Mouse (Mus musculus) forebrain, embryonic 15.5 days (tissue): ENCODE results near the gene Gdf11. TPM values are rescaled to one million over a fixed set of nuclear protein-coding genes. Genes with fewer than 3 reads are reported as not detected.

ENCODE experiments used
- ATAC-seq: fragments of 200-750 bp; cut with Nextera tagmentation; replicated peaks from 2 replicates; pipeline ENCODE4 v1.8.0; 2017; ENCODE audit warnings: mild to moderate bottlenecking, moderate TSS enrichment, moderate library complexity
- H3K27ac ChIP-seq: fragments of 300-500 bp; sonication (generic); replicated peaks from 2 replicates; pipeline ENCODE4 v1.5.1; 2015; ENCODE audit warnings: mild to moderate bottlenecking, inconsistent platforms
- H3K27me3 ChIP-seq: fragments of 300-500 bp; sonication (generic); 2 replicates; pipeline ENCODE4 v1.6.1; 2015; ENCODE audit warnings: inconsistent platforms
- H3K36me3 ChIP-seq: fragments of 300-500 bp; sonication (generic); 2 replicates; pipeline ENCODE4 v1.6.1; 2015; ENCODE audit warnings: mild to moderate bottlenecking, inconsistent platforms
- H3K4me1 ChIP-seq: fragments of 300-500 bp; sonication (generic); 2 replicates; pipeline ENCODE4 v1.6.1; 2015; ENCODE audit warnings: inconsistent platforms
- H3K4me2 ChIP-seq: fragments of 300-500 bp; sonication (generic); replicated peaks from 2 replicates; pipeline ENCODE4 v1.6.1; 2015; ENCODE audit warnings: mild to moderate bottlenecking, inconsistent platforms
- H3K4me3 ChIP-seq: fragments of 300-500 bp; sonication (generic); 2 replicates; pipeline ENCODE4 v1.5.1; 2015; ENCODE audit warnings: mild to moderate bottlenecking, inconsistent platforms
- H3K9ac ChIP-seq: fragments of 300-500 bp; sonication (generic); replicated peaks from 2 replicates; pipeline ENCODE4 v1.6.1; 2015; ENCODE audit warnings: mild to moderate bottlenecking, inconsistent platforms
- H3K9me3 ChIP-seq: fragments of 300-500 bp; sonication (generic); 2 replicates; pipeline ENCODE4 v1.6.1; 2016; ENCODE audit warnings: inconsistent platforms
- WGBS: fragments of 180-500 bp; shearing (Covaris S2); methylation state at CpG from one replicate; pipeline ENCODE4 v1.1.7; 2015; ENCODE audit warnings: mixed read lengths; 5-methylcytosine and 5-hydroxymethylcytosine counted together
- polyA plus RNA-seq: library from polyadenylated mRNA; unstranded; fragments of >200 nt; fragmentation: Nextera tagmentation; extraction: Ambion mirVana; gene quantifications from 2 replicates; pipeline ENCODE4 v1.2.1, GENCODE M21; 2015

Gene Gdf11
- polyA plus RNA-seq, 1 experiment from 2014 or later, result 7.5 TPM

DNA sequence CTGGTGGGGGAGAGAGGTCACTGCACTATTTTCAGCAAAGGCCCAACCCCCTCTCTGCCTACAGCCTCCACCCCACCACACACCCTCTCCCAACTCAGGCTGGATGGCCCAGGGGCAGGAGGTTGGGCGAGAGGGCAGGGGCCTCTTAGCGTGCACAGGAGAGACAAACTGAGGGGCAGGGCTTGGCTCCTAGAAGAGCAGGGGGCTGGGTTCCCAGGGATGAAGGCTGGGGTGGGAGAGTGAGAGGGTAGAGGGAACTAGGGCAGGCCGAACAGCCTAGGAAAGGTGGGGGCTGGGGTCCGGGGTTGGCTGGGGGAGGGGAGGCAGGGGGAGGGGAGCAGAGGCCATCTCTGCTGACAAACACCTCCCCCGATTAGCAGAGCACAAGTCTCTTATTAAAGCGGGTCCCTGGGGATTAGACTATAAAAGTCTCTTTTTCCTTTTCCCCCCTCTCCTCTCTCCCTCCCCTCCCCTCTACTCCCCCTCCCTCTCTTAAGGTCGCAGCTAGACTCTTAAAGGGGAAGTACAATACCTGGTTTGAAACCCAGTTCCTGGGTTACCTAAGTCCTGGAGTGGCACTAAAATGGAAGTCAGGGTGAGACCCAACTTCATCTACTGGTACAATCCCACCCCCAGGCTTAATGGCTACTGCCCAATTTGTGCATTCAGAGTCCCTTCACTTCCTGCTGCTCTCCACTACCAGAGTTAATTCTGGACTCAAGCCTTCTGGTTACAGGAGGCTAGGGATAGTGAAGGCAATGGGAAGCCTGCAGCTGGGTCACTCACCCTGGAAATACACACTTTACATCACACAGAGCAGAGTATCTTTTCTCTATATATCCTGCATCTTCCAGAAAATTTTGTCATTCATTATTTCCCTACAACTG, 2.3 kb downstream of the Gdf11 start:
- ATAC-seq, result peak; percentile 33
- H3K4me2 ChIP-seq, result peak overlapping the region; percentile 90
- H3K27ac ChIP-seq, result peak overlapping the region; percentile 76
- H3K9me3 ChIP-seq, result no peaks in the 10 kb centered on the region
- H3K9ac ChIP-seq, result peak overlapping the region; percentile 53
- H3K4me1 ChIP-seq, result peaks cover 40% of the 10 kb centered on the region
- peak overlapping the region; percentile 68 for H3K4me3 ChIP-seq
- 0% methylated on average over 7 of the region's 7 CpGs for WGBS
- peaks cover 24% of the 10 kb centered on the region for H3K36me3 ChIP-seq
- H3K27me3 ChIP-seq, result no peaks in the 10 kb centered on the region

- H3K4me3 ChIP-seq, result no peak overlapping the region
- no peaks in the 10 kb centered on the region for H3K9me3 ChIP-seq
- H3K4me1 ChIP-seq, result no peaks in the 10 kb centered on the region
- no peak for ATAC-seq
- H3K27me3 ChIP-seq, result no peaks in the 10 kb centered on the region
- H3K36me3 ChIP-seq, result peaks cover 32% of the 10 kb centered on the region
- 76% methylated on average over 5 of the region's 5 CpGs for WGBS
- H3K9ac ChIP-seq, result no peak overlapping the region
- no peak overlapping the region for H3K4me2 ChIP-seq
- H3K27ac ChIP-seq, result no peak overlapping the region
These were observed 9.5 kb downstream of the Gdf11 start for GRCm38 (mm10) chr10:128882067-128882466.

DNA sequence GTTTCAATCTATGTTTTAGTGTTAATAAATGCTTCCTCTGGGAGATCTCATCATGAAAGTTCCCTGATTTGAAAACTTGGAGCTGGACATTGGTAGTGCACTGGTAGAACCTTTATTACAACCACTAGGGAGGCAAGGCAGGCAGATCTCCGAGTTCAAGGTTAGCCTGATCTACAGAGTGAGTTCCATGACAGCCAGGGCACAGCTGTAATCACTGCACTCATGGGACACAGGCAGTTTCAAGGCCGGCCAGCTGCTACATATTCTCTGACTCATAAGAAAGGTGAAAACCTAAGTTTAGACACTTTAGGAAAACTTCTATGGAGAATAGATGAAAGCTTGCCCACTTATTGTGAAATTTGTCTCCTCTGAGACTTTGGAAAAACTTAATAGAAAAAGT, 12.7 kb downstream of the Gdf11 start:
- H3K4me2 ChIP-seq, result no peak overlapping the region
- H3K36me3 ChIP-seq, result peaks cover 31% of the 10 kb centered on the region

GRCm38 (mm10) chr10:128878291-128878690, 13.2 kb downstream of the Gdf11 start:
- no peak for ATAC-seq
- Histone ChIP-seq H3K4me1 (no peaks in the 10 kb centered on the region), H3K9ac (no peak overlapping the region), H3K4me3 (no peak overlapping the region), H3K9me3 (no peaks in the 10 kb centered on the region), H3K4me2 (no peak overlapping the region), H3K27ac (no peak overlapping the region), H3K27me3 (no peaks in the 10 kb centered on the region), H3K36me3 (peaks cover 35% of the 10 kb centered on the region)

More for the DNA sequence above, 12.7 kb downstream of the Gdf11 start:
- Histone ChIP-seq H3K4me3 (no peak overlapping the region), H3K27ac (no peak overlapping the region), H3K9ac (no peak overlapping the region), H3K9me3 (no peaks in the 10 kb centered on the region), H3K27me3 (no peaks in the 10 kb centered on the region), H3K4me1 (no peaks in the 10 kb centered on the region)
- 89% methylated on average over 2 of the region's 2 CpGs for WGBS
- no peak for ATAC-seq

DNA sequence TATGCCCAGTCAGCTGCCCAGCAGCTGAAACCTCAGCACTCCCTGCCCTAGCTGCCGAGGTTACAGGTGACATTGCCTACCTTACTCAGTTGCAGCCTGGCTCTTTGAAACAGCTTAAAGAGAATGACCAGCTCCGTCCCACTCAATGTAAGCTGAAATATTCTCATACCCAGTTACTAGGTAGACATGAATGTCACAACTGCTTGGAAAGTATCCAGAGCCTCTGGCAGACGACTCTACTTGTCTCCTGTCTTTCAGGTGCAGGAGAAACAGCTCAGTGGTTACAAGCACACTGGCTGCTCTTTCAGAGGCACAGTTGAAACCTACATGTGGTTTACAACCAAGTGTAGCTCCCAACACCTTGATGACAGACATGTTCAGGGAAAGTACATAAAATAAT, 21.2 kb downstream of the Gdf11 start:
- H3K27ac ChIP-seq, result no peak overlapping the region
- H3K36me3 ChIP-seq, result peaks cover 54% of the 10 kb centered on the region
- no peaks in the 10 kb centered on the region for H3K27me3 ChIP-seq
- 89% methylated on average over 3 of the region's 3 CpGs for WGBS
- H3K4me1 ChIP-seq, result no peaks in the 10 kb centered on the region
- ATAC-seq, result no peak
- no peak overlapping the region for H3K4me3 ChIP-seq
- no peaks in the 10 kb centered on the region for H3K9me3 ChIP-seq
- H3K4me2 ChIP-seq, result no peak overlapping the region
- H3K9ac ChIP-seq, result no peak overlapping the region

- H3K4me2 ChIP-seq, result no peak overlapping the region
- H3K27me3 ChIP-seq, result no peaks in the 10 kb centered on the region
- H3K9me3 ChIP-seq, result no peaks in the 10 kb centered on the region
- no peak overlapping the region for H3K27ac ChIP-seq
- ATAC-seq, result no peak
- no peaks in the 10 kb centered on the region for H3K4me1 ChIP-seq
- peaks cover 33% of the 10 kb centered on the region for H3K36me3 ChIP-seq
- no peak overlapping the region for H3K4me3 ChIP-seq
- 93% methylated on average over 1 of the region's 1 CpGs for WGBS
- no peak overlapping the region for H3K9ac ChIP-seq
These were observed 25.0 kb downstream of the Gdf11 start for GRCm38 (mm10) chr10:128866518-128866917.

- Histone ChIP-seq H3K4me2 (no peak overlapping the region), H3K36me3 (peaks cover 28% of the 10 kb centered on the region), H3K27ac (no peak overlapping the region), H3K4me3 (no peak overlapping the region), H3K4me1 (no peaks in the 10 kb centered on the region), H3K27me3 (no peaks in the 10 kb centered on the region), H3K9ac (no peak overlapping the region), H3K9me3 (no peaks in the 10 kb centered on the region)
- WGBS, result 95% methylated on average over 3 of the region's 3 CpGs
- ATAC-seq, result no peak
These were observed 25.5 kb downstream of the Gdf11 start for GRCm38 (mm10) chr10:128866042-128866441.

- Histone ChIP-seq H3K9me3 (no peaks in the 10 kb centered on the region), H3K4me1 (no peaks in the 10 kb centered on the region), H3K36me3 (peaks cover 36% of the 10 kb centered on the region), H3K4me3 (no peak overlapping the region), H3K27ac (no peak overlapping the region), H3K27me3 (no peaks in the 10 kb centered on the region), H3K4me2 (no peak overlapping the region), H3K9ac (no peak overlapping the region)
- ATAC-seq, result no peak
These were observed 30.3 kb downstream of the Gdf11 start for GRCm38 (mm10) chr10:128861176-128861575.

DNA sequence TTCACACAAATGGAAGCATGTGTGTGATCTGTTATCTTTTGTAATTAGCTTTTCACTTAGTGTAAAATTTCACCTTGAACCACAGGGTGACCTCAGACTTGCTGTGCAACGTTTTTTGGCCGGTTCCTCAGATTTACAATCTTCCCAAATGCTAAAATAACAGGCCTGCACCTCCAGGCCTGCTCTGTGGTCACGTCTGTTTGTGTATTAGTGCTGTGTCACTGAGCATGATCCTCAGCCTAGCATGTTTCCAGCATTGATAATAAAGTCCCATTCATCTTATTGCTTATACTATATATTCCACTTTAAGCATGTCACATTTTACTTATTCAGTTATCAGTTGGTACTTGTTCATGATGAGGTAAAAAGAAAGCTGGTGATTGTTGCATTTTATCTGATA, 41.2 kb downstream of the Gdf11 start:
- H3K9me3 ChIP-seq, result no peaks in the 10 kb centered on the region
- H3K36me3 ChIP-seq, result peaks cover 48% of the 10 kb centered on the region
- WGBS, result 76% methylated on average over 3 of the region's 3 CpGs

GRCm38 (mm10) chr10:128848426-128848825, 43.1 kb downstream of the Gdf11 start:
- H3K4me3 ChIP-seq, result no peak overlapping the region
- no peak overlapping the region for H3K4me2 ChIP-seq
- no peaks in the 10 kb centered on the region for H3K9me3 ChIP-seq
- H3K9ac ChIP-seq, result no peak overlapping the region
- H3K4me1 ChIP-seq, result no peaks in the 10 kb centered on the region
- H3K27me3 ChIP-seq, result no peaks in the 10 kb centered on the region
- no peak for ATAC-seq
- peaks cover 50% of the 10 kb centered on the region for H3K36me3 ChIP-seq
- 79% methylated on average over 2 of the region's 2 CpGs for WGBS
- H3K27ac ChIP-seq, result no peak overlapping the region

More for the DNA sequence above, 41.2 kb downstream of the Gdf11 start:
- H3K27me3 ChIP-seq, result no peaks in the 10 kb centered on the region
- H3K4me3 ChIP-seq, result no peak overlapping the region
- H3K27ac ChIP-seq, result no peak overlapping the region
- ATAC-seq, result no peak
- no peak overlapping the region for H3K9ac ChIP-seq
- H3K4me1 ChIP-seq, result no peaks in the 10 kb centered on the region
- no peak overlapping the region for H3K4me2 ChIP-seq

- H3K36me3 ChIP-seq, result peaks cover 60% of the 10 kb centered on the region
- H3K27me3 ChIP-seq, result no peaks in the 10 kb centered on the region
- no peaks in the 10 kb centered on the region for H3K9me3 ChIP-seq
- ATAC-seq, result no peak
- H3K4me1 ChIP-seq, result no peaks in the 10 kb centered on the region
- no peak overlapping the region for H3K4me2 ChIP-seq
- H3K4me3 ChIP-seq, result no peak overlapping the region
- no peak overlapping the region for H3K9ac ChIP-seq
- H3K27ac ChIP-seq, result no peak overlapping the region
- WGBS, result 98% methylated on average over 4 of the region's 4 CpGs
These were observed 44.9 kb downstream of the Gdf11 start for GRCm38 (mm10) chr10:128846664-128847063.

DNA sequence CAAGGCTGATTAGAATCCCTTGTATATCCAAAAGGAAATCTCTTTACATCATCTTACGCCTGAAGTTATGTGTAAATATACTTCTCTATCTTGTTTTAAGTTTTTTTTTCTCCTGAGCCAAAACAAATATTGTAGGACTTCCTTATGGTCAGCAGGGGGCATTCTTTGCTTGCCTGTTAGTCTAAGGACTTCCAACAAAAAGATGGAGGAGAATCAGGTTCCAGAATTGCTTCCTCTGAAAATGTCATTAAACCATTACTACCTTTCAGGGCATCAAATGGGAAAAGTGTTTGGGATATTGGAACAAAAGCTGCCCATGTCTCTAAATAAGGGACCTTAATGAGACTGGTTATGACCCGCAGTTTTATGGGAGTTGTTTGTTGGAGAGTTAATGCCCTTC, 46.0 kb downstream of the Gdf11 start:
- H3K9me3 ChIP-seq, result no peaks in the 10 kb centered on the region
- H3K36me3 ChIP-seq, result peaks cover 65% of the 10 kb centered on the region
- no peak overlapping the region for H3K27ac ChIP-seq
- 35% methylated on average over 2 of the region's 2 CpGs for WGBS
- no peaks in the 10 kb centered on the region for H3K27me3 ChIP-seq
- no peak overlapping the region for H3K4me3 ChIP-seq
- no peak for ATAC-seq
- H3K4me2 ChIP-seq, result no peak overlapping the region
- no peaks in the 10 kb centered on the region for H3K4me1 ChIP-seq
- no peak overlapping the region for H3K9ac ChIP-seq

DNA sequence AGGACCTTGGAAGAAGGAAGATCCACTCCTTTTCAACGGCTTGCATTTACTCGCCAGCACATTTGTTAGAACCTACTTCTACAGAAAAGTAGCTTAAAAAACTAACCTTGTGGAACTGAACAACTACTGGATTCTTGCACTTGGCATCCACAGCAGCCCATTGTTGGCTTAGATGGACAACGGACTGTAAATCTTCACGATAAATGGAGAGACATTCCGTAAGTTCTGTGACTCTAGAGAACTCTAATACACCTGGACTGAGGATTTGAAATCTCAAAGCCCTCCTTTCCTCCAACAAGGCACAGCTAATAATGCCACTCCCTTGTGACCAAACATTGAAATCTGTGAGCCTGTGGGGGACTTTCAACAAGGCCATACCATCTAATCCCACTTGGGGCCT, 48.3 kb downstream of the Gdf11 start:
- Histone ChIP-seq H3K9me3 (no peaks in the 10 kb centered on the region), H3K4me1 (no peaks in the 10 kb centered on the region), H3K36me3 (peaks cover 63% of the 10 kb centered on the region), H3K4me3 (no peak overlapping the region), H3K27me3 (no peaks in the 10 kb centered on the region), H3K4me2 (no peak overlapping the region), H3K27ac (no peak overlapping the region), H3K9ac (no peak overlapping the region)
- WGBS, result 95% methylated on average over 5 of the region's 5 CpGs
- ATAC-seq, result no peak
